In the genomic region with DNA sequence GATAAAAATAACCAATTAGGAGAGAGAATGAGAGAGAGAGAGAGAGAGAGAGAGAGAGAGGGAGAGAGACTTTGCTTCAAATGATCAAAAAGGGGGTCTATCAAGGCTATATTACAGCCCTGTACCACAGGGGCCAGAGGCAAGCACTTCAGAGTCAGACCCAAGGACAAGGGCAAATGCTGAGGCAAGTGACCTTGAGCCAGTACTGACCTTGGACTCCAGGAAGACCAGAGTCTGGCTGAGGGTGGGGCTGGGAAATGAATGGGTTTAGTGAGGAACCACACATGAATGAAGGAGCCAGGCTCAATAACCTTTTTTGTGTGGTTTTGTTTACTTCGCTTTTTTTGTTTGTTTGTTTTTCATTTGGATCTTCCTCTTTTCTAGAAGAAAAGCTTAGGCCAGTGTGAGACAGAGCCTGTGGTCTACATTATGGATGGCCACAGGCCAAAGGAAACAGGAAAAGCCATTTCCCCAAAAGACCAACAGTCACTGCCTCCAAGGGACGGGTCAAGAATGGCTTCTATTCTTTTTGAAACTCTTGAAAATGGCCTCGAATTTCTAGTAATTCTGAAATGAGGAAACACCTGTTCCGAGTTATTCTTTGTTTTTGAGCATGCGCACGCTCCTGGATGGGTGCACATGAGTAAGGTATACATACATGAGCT, we compare ENCODE assay signal across 13 mouse cellular contexts. TPM values are rescaled to one million over a fixed set of nuclear protein-coding genes. Genes with fewer than 3 reads are reported as not detected.
A peak's percentile ranks its signal among the peaks of the same experiment; 100 is the strongest.
DNase-seq lines count a peak whose midpoint lies in the region; ATAC-seq and TF ChIP-seq lines count a peak whose summit lies in the region.
"Had no signal": no experiment of that assay in that cellular context is flagged by ENCODE, and none has a peak within 500 bp of the region (broad histone marks: within the 10 kb centered on the region; RNA-seq: fewer than 3 reads in every experiment).

No protein-coding gene starts in this region.

- H3K79me2 ChIP-seq in heart, adult 2 months (replicated peaks; ENCODE audit: control insufficient read depth, insufficient read depth, low read length): no peaks in the 10 kb centered on the region

- peak in 1 of 2 experiments; percentile 37 for DNase-seq in heart, adult 2 months
- DNase-seq in heart, postnatal 25 days (ENCODE audit: low spot score): no peak
- peak; percentile 36 for DNase-seq in kidney, adult 9 months
- no peak for DNase-seq in retina, postnatal 1 day
- no peak for DNase-seq in urinary bladder, adult 2 months (ENCODE audit: low spot score)
- no peak for DNase-seq in layer of hippocampus, postnatal 14 days (ENCODE audit: low spot score in 2 of 2)
- DNase-seq: embryo, embryonic 11 days had no signal

- intact Hi-C loops in heart, adult 2 months (cut with DNase I): no loop called here
- intact Hi-C loops in heart, postnatal 25 days (cut with DNase I): no loop called here

- peaks cover 6% of the 10 kb centered on the region for H3K36me3 ChIP-seq in heart, adult 2 months (ENCODE audit: control insufficient read depth, insufficient read depth, low read length)
- H3K36me3 ChIP-seq in ES-Bruce4 (ENCODE audit: control insufficient read depth, insufficient read depth, low read length, poor library complexity, severe bottlenecking): no peaks in the 10 kb centered on the region

- H3K27ac ChIP-seq in heart, adult 2 months: peak overlapping the region; percentile 24; the same call in 1 of the 2 replicates
- H3K27ac ChIP-seq in ES-Bruce4 (ENCODE audit: insufficient read depth, low read length): 0 out of 2 replicates have a peak overlapping the region, but pooled peaks have one; percentile 12
- H3K27ac ChIP-seq: limb, embryonic 13.5 days had no signal

- no peak for TF ChIP-seq CTCF in heart, adult 2 months (IDR thresholded peaks at IDR 0.05)
- TF ChIP-seq CTCF in ES-Bruce4 (IDR thresholded peaks at IDR 0.05; ENCODE audit: low read depth, low read length): no peak

- no peak overlapping the region for H3K4me3 ChIP-seq in heart, adult 2 months
- H3K4me3 ChIP-seq in ES-Bruce4 (ENCODE audit: low read depth, low read length): no peak overlapping the region
- H3K4me3 ChIP-seq: limb, embryonic 13.5 days; megakaryocyte, embryonic 14.5 days had no signal

- no peaks in the 10 kb centered on the region for H3K9me3 ChIP-seq in ES-Bruce4 (replicated peaks; ENCODE audit: control insufficient read depth, insufficient read depth, low read length, poor library complexity, severe bottlenecking)
- H3K9me3 ChIP-seq: limb, embryonic 13.5 days; megakaryocyte, embryonic 14.5 days had no signal

- no peaks in the 10 kb centered on the region for H3K27me3 ChIP-seq in heart, adult 2 months (ENCODE audit: control insufficient read depth, insufficient read depth, low read length)
- no peaks in the 10 kb centered on the region for H3K27me3 ChIP-seq in ES-Bruce4 (ENCODE audit: control insufficient read depth, insufficient read depth, low read length, poor library complexity, severe bottlenecking)
- H3K27me3 ChIP-seq: limb, embryonic 13.5 days; megakaryocyte, embryonic 14.5 days; Patski had no signal

- H3K4me1 ChIP-seq in heart, adult 2 months (ENCODE audit: control insufficient read depth, insufficient read depth, low read length): peaks cover 5% of the 10 kb centered on the region
- H3K4me1 ChIP-seq in ES-Bruce4 (ENCODE audit: control insufficient read depth, insufficient read depth, low read length): peaks cover 2% of the 10 kb centered on the region
- H3K4me1 ChIP-seq: limb, embryonic 13.5 days had no signal

- 33% methylated on average over 6 of the region's 6 CpGs for WGBS in heart, adult 2 months

- no peak overlapping the region for H3K9ac ChIP-seq in heart, adult 2 months (ENCODE audit: low read depth, low read length)
- no peak overlapping the region for H3K9ac ChIP-seq in ES-Bruce4 (ENCODE audit: low read depth, poor library complexity, severe bottlenecking)
- H3K9ac ChIP-seq: limb, embryonic 13.5 days had no signal

- TF ChIP-seq POLR2A in heart, adult 2 months (IDR thresholded peaks at IDR 0.05; ENCODE audit: insufficient read depth, low read depth, low read length): no peak
- TF ChIP-seq POLR2A in ES-Bruce4 (IDR thresholded peaks at IDR 0.05; ENCODE audit: insufficient read depth, low read length): no peak

- TF ChIP-seq EP300 in heart, adult 2 months (IDR thresholded peaks at IDR 0.05; ENCODE audit: insufficient read depth, low read depth, low read length): no peak
- TF ChIP-seq EP300 in ES-Bruce4 (IDR thresholded peaks at IDR 0.05; ENCODE audit: insufficient read depth, low read depth, low read length): peak; percentile 69; the same call in 1 of the 2 replicates

- peak; percentile 87 for ATAC-seq in granulocyte monocyte progenitor cell, adult 5-6 weeks (replicated peaks; ENCODE audit: poor library complexity, severe bottlenecking)
- ATAC-seq: Patski had no signal

RNA-seq across cellular contexts. Expression of gene Tacr2, which starts 35.4 kb away (rescaled TPM):
- not detected for total RNA-seq in heart, adult 2 months (2021)
- not detected in 2 replicates for polyA plus RNA-seq in heart, adult 2 months (2012; rRNA removed)
- not detected for total RNA-seq in heart, postnatal 25 days (2021)
- not detected in 2 replicates for polyA plus RNA-seq in ES-Bruce4 (2011; ENCODE audit: insufficient read depth, insufficient read length, low read depth, missing spikeins)
- not detected in 2 replicates for total RNA-seq in granulocyte monocyte progenitor cell, adult 5-6 weeks (2014; fragmentation: Nextera tagmentation)
- 0.22 TPM in 1 of 2 replicates, not detected in the other for total RNA-seq in granulocyte monocyte progenitor cell, adult 5-6 weeks (2017)
- polyA plus RNA-seq in urinary bladder, adult 2 months (2012; rRNA removed): 4.2 and 10.7 TPM in 2 replicates
- under 1 TPM; 0.18 to 0.33 TPM for total RNA-seq in layer of hippocampus, postnatal 14 days (2021)
- total RNA-seq: gastrocnemius, adult 8-10 months had no signal
- polyA plus RNA-seq: limb, embryonic 13.5 days had no signal

RNA-seq across cellular contexts. Expression of gene Tspan15, which starts 56.5 kb away (rescaled TPM):
- total RNA-seq in heart, adult 2 months (2021): 1 to 10 TPM; 6.1 to 8.1 TPM
- polyA plus RNA-seq in heart, adult 2 months (2012; rRNA removed): 17.7 and 19.1 TPM in 2 replicates
- 1 to 10 TPM; 8.3 to 8.6 TPM for total RNA-seq in heart, postnatal 25 days (2021)
- polyA plus RNA-seq in ES-Bruce4 (2011; ENCODE audit: insufficient read depth, insufficient read length, low read depth, missing spikeins): 8.5 and 10.4 TPM in 2 replicates
- not detected in 2 replicates for total RNA-seq in granulocyte monocyte progenitor cell, adult 5-6 weeks (2014; fragmentation: Nextera tagmentation)
- 0.13 TPM in 1 of 2 replicates, not detected in the other for total RNA-seq in granulocyte monocyte progenitor cell, adult 5-6 weeks (2017)
- 37.2 and 41.5 TPM in 2 replicates for polyA plus RNA-seq in urinary bladder, adult 2 months (2012; rRNA removed)
- 10 to 100 TPM; 18.0 to 20.0 TPM for total RNA-seq in layer of hippocampus, postnatal 14 days (2021)

Comparison
In these comparisons a context has a peak if more than half of its experiments do, and no peak if none do; other contexts are left out.
1. RNA of gene Tspan15, which starts 56.5 kb away (total RNA-seq): 18.0 to 20.0 TPM in layer of hippocampus, postnatal 14 days, 8.3 to 8.6 TPM in heart, postnatal 25 days and 6.1 to 8.1 TPM in heart, adult 2 months; 0.13 TPM in granulocyte monocyte progenitor cell, adult 5-6 weeks; every median in the first group is over 4 times any median in the second.